In the genomic region with DNA sequence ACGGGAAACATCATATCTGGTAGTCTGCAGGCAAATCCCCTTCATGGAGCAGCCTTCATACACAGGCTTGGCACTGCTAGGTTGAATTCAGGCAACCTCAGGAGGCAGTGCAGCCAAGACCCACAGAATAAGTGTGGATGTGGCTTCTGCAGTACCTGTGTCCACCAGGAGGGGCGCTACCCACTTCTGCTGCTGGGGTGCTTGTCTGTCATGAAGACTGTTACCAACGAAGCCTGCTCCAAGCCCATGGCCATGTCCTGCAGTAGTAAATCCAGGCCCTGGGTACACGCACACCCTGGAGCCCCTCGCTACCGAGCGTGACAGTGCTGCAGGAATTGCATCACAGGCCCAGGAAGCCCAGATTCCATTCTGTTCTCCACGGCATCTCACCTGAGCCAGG, we compare ENCODE assay signal across 7 mouse cellular contexts. TPM values are rescaled to one million over a fixed set of nuclear protein-coding genes. Genes with fewer than 3 reads are reported as not detected.
DNase-seq lines count a peak whose midpoint lies in the region; ATAC-seq and TF ChIP-seq lines count a peak whose summit lies in the region.

No protein-coding gene starts in this region.

- no peak for TF ChIP-seq POLR2A in MEL (IDR thresholded peaks at IDR 0.05; ENCODE audit: control insufficient read depth in 1 of 2, insufficient read depth in 1 of 2, low read depth in 1 of 2, low read length in 2 of 2, poor library complexity in 1 of 2)

- WGBS in midbrain, embryonic 10.5 days: 66% methylated on average over 8 of the region's 8 CpGs
- WGBS in midbrain, embryonic 15.5 days: 63% methylated on average over 8 of the region's 8 CpGs

- H3K27me3 ChIP-seq in midbrain, embryonic 10.5 days (ENCODE audit: low read depth, poor library complexity, severe bottlenecking): no peaks in the 10 kb centered on the region
- H3K27me3 ChIP-seq in midbrain, embryonic 15.5 days (replicated peaks): no peaks in the 10 kb centered on the region
- H3K27me3 ChIP-seq in MEL (ENCODE audit: control insufficient read depth in 1 of 2, insufficient read depth in 2 of 2, low read length in 2 of 2): no peaks in the 10 kb centered on the region

- H3K4me2 ChIP-seq in midbrain, embryonic 15.5 days: no peak overlapping the region

- H3K4me3 ChIP-seq in midbrain, embryonic 10.5 days: no peak overlapping the region
- H3K4me3 ChIP-seq in midbrain, embryonic 15.5 days: no peak overlapping the region
- H3K4me3 ChIP-seq in MEL (ENCODE audit: control insufficient read depth in 1 of 2, insufficient read depth in 1 of 2, low read depth in 2 of 2, low read length in 2 of 2): no peak overlapping the region

- no peaks in the 10 kb centered on the region for H3K79me2 ChIP-seq in MEL (ENCODE audit: control insufficient read depth, insufficient read depth, low read length, poor library complexity)

- intact Hi-C loops in left cerebral cortex, postnatal 25 days (cut with DNase I): no loop called here

- H3K9ac ChIP-seq in midbrain, embryonic 15.5 days: no peak overlapping the region
- no peak overlapping the region for H3K9ac ChIP-seq in MEL (ENCODE audit: control insufficient read depth, low read depth, low read length, poor library complexity, severe bottlenecking)

- DNase-seq in midbrain, embryonic 10.5 days (ENCODE audit: low spot score): peak; percentile 75
- DNase-seq in MEL (ENCODE audit: low read depth, low spot score): peak; percentile 88
- peak; percentile 44 for DNase-seq in c-Kit-positive CD71-positive TER-119-positive erythroid progenitor cells, embryonic 14.5 days (ENCODE audit: low spot score)
- DNase-seq in gastrocnemius, postnatal 10 days: peak; percentile 83
- DNase-seq in left cerebral cortex, postnatal 25 days (ENCODE audit: low spot score in 2 of 2): peak; percentile 65 to 73

- no peak for ATAC-seq in midbrain, embryonic 15.5 days (replicated peaks)
- ATAC-seq in neutrophil, adult 5-6 weeks (ENCODE audit: extremely low read depth, insufficient number of reproducible peaks, low FRiP score, poor library complexity, severe bottlenecking): peak; percentile 57

- H3K4me1 ChIP-seq in midbrain, embryonic 10.5 days: peaks cover 16% of the 10 kb centered on the region
- H3K4me1 ChIP-seq in midbrain, embryonic 15.5 days: peaks cover 13% of the 10 kb centered on the region
- H3K4me1 ChIP-seq in MEL (ENCODE audit: control insufficient read depth in 1 of 2, insufficient read depth in 2 of 2, low read length in 2 of 2): peaks cover 0 to 2% of the 10 kb centered on the region in 2 experiments; a peak in 2 of 4 replicates

- no peaks in the 10 kb centered on the region for H3K9me3 ChIP-seq in midbrain, embryonic 10.5 days (replicated peaks)
- H3K9me3 ChIP-seq in midbrain, embryonic 15.5 days: no peaks in the 10 kb centered on the region
- no peaks in the 10 kb centered on the region for H3K9me3 ChIP-seq in MEL (replicated peaks; ENCODE audit: insufficient read depth, low read length)

- peak; percentile 61 for TF ChIP-seq RAD21 in MEL (IDR thresholded peaks at IDR 0.05; ENCODE audit: low read depth, low read length)

- H3K27ac ChIP-seq in midbrain, embryonic 10.5 days (replicated peaks): no peak overlapping the region
- H3K27ac ChIP-seq in midbrain, embryonic 15.5 days: no peak overlapping the region
- no peak overlapping the region for H3K27ac ChIP-seq in MEL (ENCODE audit: control insufficient read depth, low read depth, low read length)

- TF ChIP-seq EP300 in MEL (IDR thresholded peaks at IDR 0.05; ENCODE audit: low read depth in 1 of 2, low read length in 2 of 2): no peak

- peak; percentile 91 to 99 (median 92) for TF ChIP-seq CTCF in MEL (IDR thresholded peaks at IDR 0.05 in 2 of 3, conservative IDR thresholded peaks at IDR 0.05 in 1 of 3; ENCODE audit: control insufficient read depth in 1 of 3, insufficient read depth in 1 of 3, low read depth in 2 of 3, low read length in 3 of 3, poor library complexity in 1 of 3, severe bottlenecking in 1 of 3)

- peaks cover 55% of the 10 kb centered on the region for H3K36me3 ChIP-seq in midbrain, embryonic 10.5 days
- H3K36me3 ChIP-seq in midbrain, embryonic 15.5 days (replicated peaks): peaks cover 25% of the 10 kb centered on the region; the same call in 1 of the 2 replicates
- no peaks in the 10 kb centered on the region for H3K36me3 ChIP-seq in MEL (ENCODE audit: control insufficient read depth in 1 of 2, insufficient read depth in 2 of 2, low read length in 2 of 2)

TF ChIP-seq in MEL, 35 proteins besides CTCF, POLR2A, EP300 and RAD21:
- no peak for TF ChIP-seq ETS1 (IDR thresholded peaks at IDR 0.05; ENCODE audit: low read depth, low read length)
- TF ChIP-seq SIN3A (IDR thresholded peaks at IDR 0.05; ENCODE audit: low read length): 0 out of 2 replicates have a peak, but pooled peaks have one; percentile 28
- TF ChIP-seq SMC3 (IDR thresholded peaks at IDR 0.05; ENCODE audit: low read depth, low read length): peak; percentile 36
- TF ChIP-seq POLR2AphosphoS2 (IDR thresholded peaks at IDR 0.05; ENCODE audit: low read length): peak; percentile 43

RNA-seq across cellular contexts. Expression of a gene that starts 6.7 kb away (rescaled TPM):
- polyA plus RNA-seq in midbrain, embryonic 10.5 days (2016; fragmentation: Nextera tagmentation; extraction: Ambion mirVana): 116 and 118 TPM in 2 replicates
- polyA plus RNA-seq in midbrain, embryonic 15.5 days (2015; fragmentation: Nextera tagmentation; extraction: Ambion mirVana): 113 and 116 TPM in 2 replicates
- total RNA-seq in MEL (2012; rRNA removed): 73.8 and 76.7 TPM in 2 replicates
- 10 to 100 TPM in 1 of 2 experiments, not detected in 1; 58.3 TPM for polyA plus RNA-seq in MEL (2012; ENCODE audit: insufficient read depth in 1 of 2, insufficient read length in 2 of 2, low read depth in 1 of 2, low replicate concordance in 2 of 2, missing spikeins in 1 of 2)
- total RNA-seq in gastrocnemius, postnatal 10 days (2021): 10 to 100 TPM; 30.8 to 33.5 TPM
- 10 to 100 TPM; 44.8 to 47.8 TPM for total RNA-seq in left cerebral cortex, postnatal 25 days (2021)
- 20.0 and 21.4 TPM in 2 replicates for total RNA-seq in neutrophil, adult 5-6 weeks (2017)

RNA-seq across cellular contexts. Expression of a gene that starts 22.7 kb away (rescaled TPM):
- 9.4 and 11.3 TPM in 2 replicates for polyA plus RNA-seq in midbrain, embryonic 10.5 days (2016; fragmentation: Nextera tagmentation; extraction: Ambion mirVana)
- 15.5 and 16.3 TPM in 2 replicates for polyA plus RNA-seq in midbrain, embryonic 15.5 days (2015; fragmentation: Nextera tagmentation; extraction: Ambion mirVana)
- 31.3 and 32.8 TPM in 2 replicates for total RNA-seq in MEL (2012; rRNA removed)
- polyA plus RNA-seq in MEL (2012; ENCODE audit: insufficient read depth in 1 of 2, insufficient read length in 2 of 2, low read depth in 1 of 2, low replicate concordance in 2 of 2, missing spikeins in 1 of 2): 10 to 100 TPM in 1 of 2 experiments, not detected in 1; 27.5 TPM
- total RNA-seq in gastrocnemius, postnatal 10 days (2021): 1 to 10 TPM; 4.1 to 6.3 TPM
- total RNA-seq in left cerebral cortex, postnatal 25 days (2021): 100 to 1,000 TPM; 259 to 273 TPM
- 8.2 and 14.7 TPM in 2 replicates for total RNA-seq in neutrophil, adult 5-6 weeks (2017)
